Mouse (Mus musculus): ENCODE results near the gene Ptpn11. TPM values are rescaled to one million over a fixed set of nuclear protein-coding genes. Genes with fewer than 3 reads are reported as not detected.
A peak's percentile ranks its signal among the peaks of the same experiment; 100 is the strongest.
"Not testable (repeated sequence)": the region's sequence is repeated elsewhere in the genome, so short reads cannot be mapped to it uniquely, and the experiment has no call there.

Gene Ptpn11
- polyA plus RNA-seq, 1 experiment from 2014 or later, result 17.2 TPM

- ATAC-seq (ENCODE audit: low read depth), result no peak
- no peaks in the 10 kb centered on the region for H3K27me3 ChIP-seq
- H3K4me3 ChIP-seq, result no peak overlapping the region
- H3K9ac ChIP-seq, result no peak overlapping the region
- peaks cover 79% of the 10 kb centered on the region for H3K36me3 ChIP-seq
- no peak overlapping the region for H3K4me2 ChIP-seq
- H3K27ac ChIP-seq (replicated peaks), result no peak overlapping the region
- H3K9me3 ChIP-seq, result no peaks in the 10 kb centered on the region
- H3K4me1 ChIP-seq (replicated peaks), result peaks cover 32% of the 10 kb centered on the region
- 90% methylated on average over 9 of the region's 9 CpGs for WGBS
These were observed 18.8 kb upstream of the Ptpn11 start for GRCm38 (mm10) chr5:121209755-121210600.

GRCm38 (mm10) chr5:121206984-121207383, 15.8 kb upstream of the Ptpn11 start:
- Histone ChIP-seq H3K9me3 (no peaks in the 10 kb centered on the region), H3K4me3 (no peak overlapping the region), H3K27me3 (no peaks in the 10 kb centered on the region), H3K36me3 (peaks cover 65% of the 10 kb centered on the region), H3K9ac (0 out of 2 replicates have a peak overlapping the region, but pooled peaks have one; percentile 99), H3K4me2 (no peak overlapping the region), H3K4me1 (replicated peaks) (peaks cover 33% of the 10 kb centered on the region), H3K27ac (replicated peaks) (no peak overlapping the region)
- 92% methylated on average over 3 of the region's 3 CpGs for WGBS
- ATAC-seq (ENCODE audit: low read depth), result no peak

GRCm38 (mm10) chr5:121206540-121206939, 15.3 kb upstream of the Ptpn11 start:
- H3K9ac ChIP-seq, result peak overlapping the region; percentile 99
- H3K4me3 ChIP-seq, result peak overlapping the region; percentile 87; the same call in 1 of the 2 replicates
- H3K36me3 ChIP-seq, result peaks cover 61% of the 10 kb centered on the region
- no peak overlapping the region for H3K27ac ChIP-seq (replicated peaks)
- no peaks in the 10 kb centered on the region for H3K27me3 ChIP-seq
- H3K9me3 ChIP-seq, result no peaks in the 10 kb centered on the region
- peaks cover 33% of the 10 kb centered on the region for H3K4me1 ChIP-seq (replicated peaks)
- 86% methylated on average over 9 of the region's 9 CpGs for WGBS
- peak overlapping the region; percentile 85 for H3K4me2 ChIP-seq
- ATAC-seq (ENCODE audit: low read depth), result no peak

- H3K27ac ChIP-seq (replicated peaks); ATAC-seq (ENCODE audit: low read depth); H3K27me3 ChIP-seq; H3K9me3 ChIP-seq: not testable (repeated sequence)
- H3K4me2 ChIP-seq, result peak overlapping the region; percentile 85
- H3K4me3 ChIP-seq, result peak overlapping the region; percentile 87
- peaks cover 51% of the 10 kb centered on the region for H3K36me3 ChIP-seq
- WGBS, result 81% methylated on average over 8 of the region's 10 CpGs
- peak overlapping the region; percentile 99 for H3K9ac ChIP-seq
- H3K4me1 ChIP-seq (replicated peaks), result peaks cover 33% of the 10 kb centered on the region
These were observed 14.4 kb upstream of the Ptpn11 start for GRCm38 (mm10) chr5:121205537-121206130.

GRCm38 (mm10) chr5:121204132-121205089, 13.2 kb upstream of the Ptpn11 start, which contains the start of gene Rpl6:
Rpl6 (plus strand) TSS chr5:121204481.
- peaks cover 39% of the 10 kb centered on the region for H3K36me3 ChIP-seq
- H3K9ac ChIP-seq, result peak within 1 kb of the TSS; percentile 99
- H3K9me3 ChIP-seq, result no peaks in the 10 kb centered on the region
- WGBS, result 3% methylated on average over 52 of the region's 52 CpGs
- peak within 1 kb of the TSS; percentile 85 for H3K4me2 ChIP-seq
- H3K4me1 ChIP-seq (replicated peaks), result peaks cover 33% of the 10 kb centered on the region
- H3K27ac ChIP-seq (replicated peaks), result peak within 1 kb of the TSS; percentile 87
- peak; percentile 91 for ATAC-seq (ENCODE audit: low read depth)
- H3K27me3 ChIP-seq, result peaks cover 4% of the 10 kb centered on the region; the same call in 1 of the 2 replicates
- peak within 1 kb of the TSS; percentile 87 for H3K4me3 ChIP-seq

- Histone ChIP-seq H3K27ac (replicated peaks) (no peak overlapping the region), H3K4me1 (replicated peaks) (peaks cover 26% of the 10 kb centered on the region), H3K9me3 (no peaks in the 10 kb centered on the region), H3K4me2 (no peak overlapping the region), H3K9ac (no peak overlapping the region), H3K27me3 (peaks cover 5% of the 10 kb centered on the region; the same call in 1 of the 2 replicates), H3K36me3 (peaks cover 20% of the 10 kb centered on the region), H3K4me3 (no peak overlapping the region)
- WGBS, result 72% methylated on average over 1 of the region's 1 CpGs
- no peak for ATAC-seq (ENCODE audit: low read depth)
These were observed 11.3 kb upstream of the Ptpn11 start for GRCm38 (mm10) chr5:121202467-121202866.

- no peak overlapping the region for H3K4me3 ChIP-seq
- WGBS, result 58% methylated on average over 3 of the region's 3 CpGs
- no peak overlapping the region for H3K4me2 ChIP-seq
- no peak overlapping the region for H3K9ac ChIP-seq
- peaks cover 8% of the 10 kb centered on the region; the same call in 1 of the 2 replicates for H3K27me3 ChIP-seq
- H3K27ac ChIP-seq (replicated peaks), result no peak overlapping the region
- peaks cover 12% of the 10 kb centered on the region for H3K36me3 ChIP-seq
- H3K4me1 ChIP-seq (replicated peaks), result peaks cover 19% of the 10 kb centered on the region
- ATAC-seq (ENCODE audit: low read depth), result no peak
- H3K9me3 ChIP-seq, result no peaks in the 10 kb centered on the region
These were observed 10.5 kb upstream of the Ptpn11 start for GRCm38 (mm10) chr5:121201739-121202138.

- Histone ChIP-seq H3K27ac (replicated peaks) (no peak overlapping the region), H3K27me3 (peaks cover 14% of the 10 kb centered on the region), H3K9ac (no peak overlapping the region), H3K9me3 (no peaks in the 10 kb centered on the region), H3K36me3 (no peaks in the 10 kb centered on the region), H3K4me1 (replicated peaks) (no peaks in the 10 kb centered on the region), H3K4me3 (no peak overlapping the region), H3K4me2 (no peak overlapping the region)
- 86% methylated on average over 5 of the region's 5 CpGs for WGBS
- no peak for ATAC-seq (ENCODE audit: low read depth)
These were observed 7.2 kb upstream of the Ptpn11 start for GRCm38 (mm10) chr5:121198376-121198775.

GRCm38 (mm10) chr5:121197337-121197736, 6.1 kb upstream of the Ptpn11 start:
- Histone ChIP-seq H3K27ac (replicated peaks) (no peak overlapping the region), H3K4me2 (no peak overlapping the region), H3K9me3 (no peaks in the 10 kb centered on the region), H3K36me3 (no peaks in the 10 kb centered on the region), H3K4me3 (no peak overlapping the region), H3K4me1 (replicated peaks) (no peaks in the 10 kb centered on the region), H3K27me3 (peaks cover 14% of the 10 kb centered on the region), H3K9ac (no peak overlapping the region)
- ATAC-seq (ENCODE audit: low read depth), result no peak
- WGBS, result 95% methylated on average over 2 of the region's 2 CpGs

GRCm38 (mm10) chr5:121196764-121197163, 5.6 kb upstream of the Ptpn11 start:
- WGBS, result 58% methylated on average over 5 of the region's 5 CpGs
- Histone ChIP-seq H3K4me1 (replicated peaks) (0 out of 2 replicates have a peak, but pooled peaks cover 4% of the 10 kb centered on the region), H3K27ac (replicated peaks) (no peak overlapping the region), H3K27me3 (peaks cover 14% of the 10 kb centered on the region), H3K36me3 (no peaks in the 10 kb centered on the region), H3K4me3 (no peak overlapping the region), H3K4me2 (no peak overlapping the region), H3K9ac (no peak overlapping the region), H3K9me3 (no peaks in the 10 kb centered on the region)
- ATAC-seq (ENCODE audit: low read depth), result no peak

GRCm38 (mm10) chr5:121194173-121194572, 3.0 kb upstream of the Ptpn11 start:
- ATAC-seq (ENCODE audit: low read depth), result no peak

More at GRCm38 (mm10) chr5:121194173-121194572, 3.0 kb upstream of the Ptpn11 start:
- Histone ChIP-seq H3K27ac (replicated peaks) (no peak overlapping the region), H3K27me3 (peaks cover 8% of the 10 kb centered on the region; the same call in 1 of the 2 replicates), H3K4me3 (no peak overlapping the region), H3K4me2 (no peak overlapping the region), H3K4me1 (replicated peaks) (peaks cover 20% of the 10 kb centered on the region), H3K9me3 (no peaks in the 10 kb centered on the region), H3K9ac (no peak overlapping the region), H3K36me3 (no peaks in the 10 kb centered on the region)
- 35% methylated on average over 1 of the region's 1 CpGs for WGBS
